Mouse (Mus musculus) gastrocnemius, postnatal 14 days (tissue): Measurements from ENCODE around the gene Ppp1r16b. TPM values are rescaled to one million over a fixed set of nuclear protein-coding genes. Genes with fewer than 3 reads are reported as not detected.
A peak's percentile ranks its signal among the peaks of the same experiment; 100 is the strongest.

Experiments used
- DNase-seq: peaks from one replicate; pipeline ENCODE4 v3.0.0; 2021; ENCODE audit warnings: mixed read lengths
- intact Hi-C: fragments of 180-260 bp; cut with DNase I; formaldehyde crosslinking; loops from one replicate; pipeline ENCODE4 v1.15.1; 2025; ENCODE audit warnings: low total_unique reads
- total RNA-seq, 2 experiments: library from RNA; stranded (reverse); gene quantifications; 2 replicates each; pipeline ENCODE4 v1.2.3; 2021

Ppp1r16b gene
- total RNA-seq, 2 experiments from 2014 or later = 7.5 to 8.8 TPM

GRCm38 (mm10) chr2:158684910-158685309, 19.7 kb downstream of the Ppp1r16b start:
- no peak for DNase-seq
- intact Hi-C loops = no loop called here

- DNase-seq = no peak
- intact Hi-C loops = no loop called here
These were observed 21.2 kb downstream of the Ppp1r16b start for GRCm38 (mm10) chr2:158686394-158686793.

- DNase-seq = peak; percentile 26
- intact Hi-C loops = no loop called here
These were observed 22.6 kb downstream of the Ppp1r16b start for GRCm38 (mm10) chr2:158687804-158688241.

- DNase-seq = no peak
- intact Hi-C loops = no loop called here
These were observed 23.9 kb downstream of the Ppp1r16b start for GRCm38 (mm10) chr2:158689060-158689459.

GRCm38 (mm10) chr2:158689640-158690039, 24.4 kb downstream of the Ppp1r16b start:
- intact Hi-C loops = no loop called here
- DNase-seq = no peak

GRCm38 (mm10) chr2:158690116-158690515, 24.9 kb downstream of the Ppp1r16b start:
- intact Hi-C loops = no loop called here
- no peak for DNase-seq

- intact Hi-C loops = no loop called here
- DNase-seq = no peak
These were observed 27.0 kb downstream of the Ppp1r16b start for GRCm38 (mm10) chr2:158692191-158692590.

- intact Hi-C loops = no loop called here
- DNase-seq = no peak
These were observed 30.6 kb downstream of the Ppp1r16b start for GRCm38 (mm10) chr2:158695811-158696210.

GRCm38 (mm10) chr2:158696451-158696850, 31.3 kb downstream of the Ppp1r16b start:
- intact Hi-C loops = no loop called here

GRCm38 (mm10) chr2:158699908-158700307, 34.7 kb downstream of the Ppp1r16b start:
- no peak for DNase-seq
- intact Hi-C loops = no loop called here

More at GRCm38 (mm10) chr2:158696451-158696850, 31.3 kb downstream of the Ppp1r16b start:
- DNase-seq = no peak

GRCm38 (mm10) chr2:158700535-158701256, 35.5 kb downstream of the Ppp1r16b start:
- intact Hi-C loops = no loop called here
- DNase-seq = no peak

- no peak for DNase-seq
- intact Hi-C loops = no loop called here
These were observed 36.3 kb downstream of the Ppp1r16b start for GRCm38 (mm10) chr2:158701505-158701904.

GRCm38 (mm10) chr2:158702176-158702575, 37.0 kb downstream of the Ppp1r16b start:
- DNase-seq = no peak
- intact Hi-C loops = no loop called here

GRCm38 (mm10) chr2:158704720-158705119, 39.5 kb downstream of the Ppp1r16b start:
- intact Hi-C loops = no loop called here
- no peak for DNase-seq

GRCm38 (mm10) chr2:158705529-158705928, 40.3 kb downstream of the Ppp1r16b start:
- DNase-seq = no peak
- intact Hi-C loops = no loop called here

GRCm38 (mm10) chr2:158706704-158707408, 41.7 kb downstream of the Ppp1r16b start:
- no peak for DNase-seq
- intact Hi-C loops = no loop called here

- DNase-seq = no peak
- intact Hi-C loops = no loop called here
These were observed 42.9 kb downstream of the Ppp1r16b start for GRCm38 (mm10) chr2:158708121-158708520.

- intact Hi-C loops = no loop called here
These were observed 46.9 kb downstream of the Ppp1r16b start for GRCm38 (mm10) chr2:158711929-158712751.

GRCm38 (mm10) chr2:158714826-158715225, 49.6 kb downstream of the Ppp1r16b start:
- intact Hi-C loops = no loop called here
- DNase-seq = no peak

More at GRCm38 (mm10) chr2:158711929-158712751, 46.9 kb downstream of the Ppp1r16b start:
- DNase-seq = no peak

- intact Hi-C loops = no loop called here
These were observed 50.9 kb downstream of the Ppp1r16b start for GRCm38 (mm10) chr2:158716066-158716465.

More at GRCm38 (mm10) chr2:158716066-158716465, 50.9 kb downstream of the Ppp1r16b start:
- no peak for DNase-seq
